Mouse (Mus musculus) heart, adult 2 months (tissue): ENCODE results near the gene Muc3. TPM values are rescaled to one million over a fixed set of nuclear protein-coding genes. Genes with fewer than 3 reads are reported as not detected.

Experiments used
- DNase-seq, 2 experiments: peaks; one replicate each; pipeline ENCODE4 v3.0.0; 2021
- H3K27ac ChIP-seq: fragments of 200-600 bp; 2 replicates; pipeline ENCODE4 v1.8.1; 2022
- H3K27me3 ChIP-seq: fragments of 200-500 bp; 2 replicates; pipeline ENCODE4 v1.6.1; 2012; ENCODE audit warnings: mild to moderate bottlenecking, low read length, inconsistent platforms, mixed read lengths; ENCODE audit not compliant: control insufficient read depth, insufficient read depth
- H3K36me3 ChIP-seq: fragments of 200-500 bp; 2 replicates; pipeline ENCODE4 v1.6.1; 2012; ENCODE audit warnings: low read length, inconsistent platforms; ENCODE audit not compliant: control insufficient read depth, insufficient read depth
- H3K4me1 ChIP-seq: fragments of 200-500 bp; 2 replicates; pipeline ENCODE4 v1.6.1; 2011; ENCODE audit warnings: low read length; ENCODE audit not compliant: control insufficient read depth, insufficient read depth
- H3K4me3 ChIP-seq: fragments of 200-600 bp; 2 replicates; pipeline ENCODE4 v1.8.1; 2022
- H3K79me2 ChIP-seq: fragments of 200-500 bp; replicated peaks from 2 replicates; pipeline ENCODE4 v1.6.1; 2012; ENCODE audit warnings: mild to moderate bottlenecking, inconsistent platforms, low read length, moderate library complexity, mixed read lengths; ENCODE audit not compliant: control insufficient read depth, insufficient read depth
- H3K9ac ChIP-seq: fragments of 200-500 bp; 2 replicates; pipeline ENCODE4 v1.6.1; 2012; ENCODE audit warnings: low read depth, mild to moderate bottlenecking, control low read depth, inconsistent platforms, low read length, mixed read lengths
- CTCF ChIP-seq: fragments of 200-600 bp; IDR thresholded peaks from 2 replicates; pipeline ENCODE4 v1.8.1; 2022; ENCODE audit warnings: antibody characterized with exemption, mild to moderate bottlenecking, moderate library complexity
- EP300 ChIP-seq: fragments of 200-500 bp; IDR thresholded peaks from 2 replicates; pipeline ENCODE4 v1.6.1; 2011; ENCODE audit warnings: low read depth, low read length, control low read depth; ENCODE audit not compliant: insufficient read depth
- POLR2A ChIP-seq: fragments of 200-500 bp; IDR thresholded peaks from 2 replicates; pipeline ENCODE4 v1.6.1; 2011; ENCODE audit warnings: mild to moderate bottlenecking, low read depth, low read length, control low read depth; ENCODE audit not compliant: insufficient read depth
- WGBS: fragments of 180-500 bp; shearing (Covaris S2); methylation state at CpG from one replicate; pipeline ENCODE4 v1.1.7; 2018; 5-methylcytosine and 5-hydroxymethylcytosine counted together
- intact Hi-C: fragments of 180-260 bp; cut with DNase I; formaldehyde crosslinking; loops from one replicate; pipeline ENCODE4 v1.15.1; 2025
- polyA plus RNA-seq: library from polyadenylated mRNA; depleted of rRNA; stranded (reverse); fragments of >200 nt; gene quantifications from 2 replicates; pipeline ENCODE4 v1.2.3, GENCODE M21; 2012
- total RNA-seq, 2 experiments: library from RNA; stranded (reverse); gene quantifications; 2 replicates each; pipeline ENCODE4 v1.2.3; 2021

Muc3 gene
- total and polyA plus RNA-seq, 3 experiments = not detected

GRCm38 (mm10) chr5:137138977-137139376 is 10.1 kb downstream of the Muc3 start:
- DNase-seq = no peak
- H3K9ac ChIP-seq = no peak overlapping the region
- H3K4me1 ChIP-seq = no peaks in the 10 kb centered on the region
- 70% methylated on average over 10 of the region's 10 CpGs for WGBS
- H3K79me2 ChIP-seq = no peaks in the 10 kb centered on the region
- H3K4me3 ChIP-seq = no peak overlapping the region
- H3K27ac ChIP-seq = no peak overlapping the region
- intact Hi-C loops = no loop called here
- no peak for TF ChIP-seq CTCF
- TF ChIP-seq POLR2A = no peak
- no peak for TF ChIP-seq EP300
- H3K36me3 ChIP-seq = no peaks in the 10 kb centered on the region
- no peaks in the 10 kb centered on the region; the same call in 1 of the 2 replicates for H3K27me3 ChIP-seq

- no peaks in the 10 kb centered on the region for H3K79me2 ChIP-seq
- no peak overlapping the region for H3K9ac ChIP-seq
- TF ChIP-seq CTCF = no peak
- no peak for TF ChIP-seq POLR2A
- TF ChIP-seq EP300 = no peak
- H3K36me3 ChIP-seq = no peaks in the 10 kb centered on the region
- no peak for DNase-seq
- H3K4me1 ChIP-seq = no peaks in the 10 kb centered on the region
- H3K27ac ChIP-seq = no peak overlapping the region
- intact Hi-C loops = loop anchor here (5.0 kb wide), 2 partner anchors 242 to 367 kb away; partner anchors contain the start of gene Pop7
- no peak overlapping the region for H3K4me3 ChIP-seq
- H3K27me3 ChIP-seq = no peaks in the 10 kb centered on the region
- 30% methylated on average over 11 of the region's 11 CpGs for WGBS
Observed at GRCm38 (mm10) chr5:137134959-137135358, 14.2 kb downstream of the Muc3 start.

GRCm38 (mm10) chr5:137131490-137131889 is 17.6 kb downstream of the Muc3 start:
- H3K79me2 ChIP-seq = no peaks in the 10 kb centered on the region
- no peaks in the 10 kb centered on the region for H3K36me3 ChIP-seq
- WGBS = 2% methylated on average over 3 of the region's 3 CpGs
- no peak overlapping the region for H3K4me3 ChIP-seq
- no peaks in the 10 kb centered on the region for H3K4me1 ChIP-seq
- intact Hi-C loops = loop anchor here (1.0 to 5.0 kb wide), 3 partner anchors 155 to 371 kb away; partner anchors contain the start of gene Pop7
- no peak overlapping the region for H3K9ac ChIP-seq
- TF ChIP-seq CTCF = no peak
- TF ChIP-seq EP300 = peak; percentile 89; the same call in 1 of the 2 replicates
- H3K27me3 ChIP-seq = no peaks in the 10 kb centered on the region
- DNase-seq = peak in 1 of 2 experiments; percentile 71
- H3K27ac ChIP-seq = no peak overlapping the region

- H3K9ac ChIP-seq = no peak overlapping the region
- no peaks in the 10 kb centered on the region for H3K36me3 ChIP-seq
- H3K4me1 ChIP-seq = no peaks in the 10 kb centered on the region
- no peak for DNase-seq
- TF ChIP-seq EP300 (no peak), CTCF (no peak), POLR2A (no peak)
- no peak overlapping the region for H3K4me3 ChIP-seq
- WGBS = 33% methylated on average over 5 of the region's 5 CpGs
- H3K27ac ChIP-seq = no peak overlapping the region
- intact Hi-C loops = no loop called here
- H3K79me2 ChIP-seq = no peaks in the 10 kb centered on the region
- no peaks in the 10 kb centered on the region for H3K27me3 ChIP-seq
Observed at GRCm38 (mm10) chr5:137129281-137129680, 19.8 kb downstream of the Muc3 start.

GRCm38 (mm10) chr5:137123516-137123915 is 25.6 kb downstream of the Muc3 start:
- no peak overlapping the region for H3K9ac ChIP-seq
- no peaks in the 10 kb centered on the region for H3K36me3 ChIP-seq
- TF ChIP-seq EP300 (no peak), POLR2A (no peak), CTCF (no peak)
- intact Hi-C loops = loop anchor here (2.0 kb wide), 1 partner anchor 163 kb away; the partner anchor contains the start of gene Ache
- DNase-seq = no peak
- no peaks in the 10 kb centered on the region for H3K27me3 ChIP-seq
- no peak overlapping the region for H3K27ac ChIP-seq
- H3K4me1 ChIP-seq = peaks cover 1% of the 10 kb centered on the region; the same call in 1 of the 2 replicates
- no peaks in the 10 kb centered on the region for H3K79me2 ChIP-seq
- H3K4me3 ChIP-seq = no peak overlapping the region
- 69% methylated on average over 4 of the region's 4 CpGs for WGBS

- H3K36me3 ChIP-seq = no peaks in the 10 kb centered on the region
- H3K4me3 ChIP-seq = no peak overlapping the region
- peak overlapping the region; percentile 65 for H3K27ac ChIP-seq
- peaks cover 1% of the 10 kb centered on the region; the same call in 1 of the 2 replicates for H3K4me1 ChIP-seq
- H3K9ac ChIP-seq = no peak overlapping the region
- TF ChIP-seq CTCF (no peak; the same call in none of the 2 replicates), EP300 (0 out of 2 replicates have a peak, but pooled peaks have one; percentile 36)
- no peaks in the 10 kb centered on the region for H3K79me2 ChIP-seq
- no peaks in the 10 kb centered on the region for H3K27me3 ChIP-seq
- 10% methylated on average over 14 of the region's 14 CpGs for WGBS
- peak; percentile 77 to 78 for DNase-seq
- intact Hi-C loops = loop anchor here (2.0 kb wide), 1 partner anchor 164 kb away; the partner anchor contains the start of gene Ache
Observed at GRCm38 (mm10) chr5:137122686-137123193, 26.4 kb downstream of the Muc3 start.
